Mouse (Mus musculus) megakaryocyte-erythroid progenitor cell, adult 5-6 weeks (primary cell): ENCODE results near the gene Med15. TPM values are rescaled to one million over a fixed set of nuclear protein-coding genes. Genes with fewer than 3 reads are reported as not detected.

ENCODE experiments used
- ATAC-seq: replicated peaks from 2 replicates; pipeline ENCODE4 v1.8.0; 2016; ENCODE audit warnings: mild to moderate bottlenecking, inconsistent platforms; ENCODE audit not compliant: severe bottlenecking, poor library complexity, low FRiP score, low TSS enrichment
- total RNA-seq, 2 experiments: library from RNA; stranded (forward) in 1 of 2; stranded (reverse) in 1 of 2; fragments of 200-1000, 215-1000 nt in 1 of 2; fragments of >200 nt in 1 of 2; fragmentation: Nextera tagmentation in 1 of 2; gene quantifications; 2 replicates each; pipeline ENCODE4 v1.2.3; 2014 to 2017

Med15 gene
- total RNA-seq, 2 experiments from 2014 or later = 21.5 to 102 TPM

DNA sequence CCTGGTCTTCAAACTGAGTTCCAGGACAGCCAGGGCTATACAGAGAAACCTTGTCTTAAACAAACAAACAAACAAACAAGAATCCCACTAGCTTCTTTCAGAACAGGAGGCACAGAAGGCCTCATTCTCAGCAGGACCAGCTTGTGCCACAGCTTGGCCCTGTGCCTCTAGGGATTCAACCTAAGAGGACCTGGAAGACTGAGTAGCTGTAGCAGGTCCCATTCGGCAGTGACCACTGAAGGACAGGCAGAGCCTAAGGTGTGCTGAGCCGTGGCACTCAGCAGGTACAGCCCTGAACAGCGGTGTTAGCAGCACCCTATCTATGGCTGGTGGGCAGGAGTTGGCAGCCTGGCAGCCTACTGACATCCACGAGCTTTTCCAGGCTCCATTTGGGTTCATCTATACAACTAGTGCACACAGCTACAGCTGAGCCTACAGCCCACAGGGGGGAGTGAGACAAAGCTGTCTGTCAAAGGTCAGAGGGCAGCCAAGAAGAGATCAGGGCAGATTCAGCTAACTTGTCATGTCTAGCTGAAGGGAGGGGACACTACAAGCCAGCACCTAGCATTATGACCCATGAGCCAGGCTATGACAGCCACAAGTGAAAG, 78.4 kb downstream of the Med15 start:
- ATAC-seq = no peak

DNA sequence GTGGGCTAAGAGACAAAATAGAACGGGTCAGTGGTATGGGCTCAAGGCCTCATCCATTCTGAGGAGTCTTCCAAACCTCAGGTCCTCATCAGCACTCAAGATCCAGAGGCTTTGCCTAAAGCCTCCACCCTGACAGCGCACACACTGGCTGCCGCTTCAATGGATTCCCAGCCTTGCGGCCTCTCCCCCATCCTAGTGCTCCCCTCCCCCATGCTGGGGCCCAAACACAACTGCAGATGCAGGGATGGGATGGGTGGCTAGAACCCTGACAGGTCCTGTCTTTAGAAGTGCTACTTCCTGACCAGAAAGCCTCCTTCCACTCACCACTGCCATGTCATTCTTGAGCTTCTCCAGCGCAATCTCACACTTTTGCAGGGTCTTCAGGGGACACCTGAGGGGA, 79.1 kb downstream of the Med15 start:
- ATAC-seq = no peak

DNA sequence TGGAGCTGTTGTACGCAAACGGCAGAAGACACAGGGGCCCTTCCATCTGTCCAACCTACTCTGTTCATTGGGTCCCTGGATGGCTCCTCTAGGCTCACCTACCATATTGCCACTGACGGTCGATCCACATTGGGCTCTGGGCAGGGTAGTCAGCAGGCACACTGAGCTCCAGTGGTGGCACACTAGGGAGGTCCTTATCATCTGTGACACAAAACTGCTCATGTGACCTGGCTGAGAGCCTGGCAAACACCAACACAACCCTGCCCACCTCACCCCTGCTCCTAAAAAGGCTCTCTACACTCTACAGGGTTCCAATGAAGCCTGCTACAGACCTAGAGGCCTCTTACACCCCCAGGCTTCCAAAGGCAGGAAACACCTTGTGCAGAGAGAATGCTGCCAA, 80.1 kb downstream of the Med15 start:
- ATAC-seq = peak; percentile 69

DNA sequence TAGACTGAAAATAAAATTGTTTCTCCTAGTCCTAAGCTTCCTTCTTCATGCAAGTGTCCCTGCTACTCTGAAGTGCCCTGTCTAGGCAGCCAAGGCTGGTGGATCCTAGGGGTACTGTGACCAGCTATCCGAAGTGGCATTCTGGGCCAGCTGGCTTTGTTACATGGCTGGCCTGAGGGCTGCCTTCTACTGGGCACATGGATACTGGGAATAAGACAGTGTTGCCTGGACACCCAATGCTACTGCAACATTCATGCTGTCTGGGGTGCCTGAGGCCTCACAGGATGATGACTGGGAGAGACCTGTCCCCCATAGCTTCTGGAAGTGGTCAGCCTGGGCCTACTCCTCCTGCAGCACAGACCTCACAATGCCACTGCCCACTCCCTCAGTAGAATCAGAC, 82.0 kb downstream of the Med15 start:
- ATAC-seq = no peak

DNA sequence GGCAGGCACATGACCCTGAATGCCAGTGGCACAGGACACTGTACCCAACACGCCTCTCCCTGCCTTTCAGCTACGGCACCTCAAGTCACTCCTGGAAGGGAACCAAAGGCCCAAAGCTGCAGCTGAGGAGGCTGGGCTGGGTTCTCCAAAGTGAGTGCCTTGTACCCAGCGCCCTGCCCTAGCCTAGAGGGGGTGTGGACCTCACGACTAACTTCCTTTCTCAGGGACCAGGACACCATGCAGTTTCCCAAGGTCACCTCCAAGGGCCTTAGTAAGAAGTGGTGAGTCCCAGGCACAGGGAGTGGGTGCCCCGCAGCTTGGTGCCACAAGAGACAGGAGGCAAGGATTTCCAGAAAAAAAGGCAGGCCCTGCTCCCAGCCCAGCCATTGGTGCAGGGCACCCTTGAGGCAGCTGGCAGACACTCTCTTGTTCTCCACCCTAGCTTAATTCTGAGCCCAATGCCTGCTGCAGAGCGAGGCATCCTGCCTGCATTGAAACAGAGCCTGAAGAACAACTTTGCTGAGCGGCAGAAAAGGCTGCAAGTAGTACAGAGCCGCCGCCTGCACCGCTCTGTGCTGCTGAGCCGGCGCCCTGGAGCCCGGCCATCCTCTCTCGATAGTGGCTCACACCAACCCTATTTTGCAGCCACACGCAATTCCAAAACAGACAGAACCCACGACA, 82.6 kb downstream of the Med15 start:
- no peak for ATAC-seq

DNA sequence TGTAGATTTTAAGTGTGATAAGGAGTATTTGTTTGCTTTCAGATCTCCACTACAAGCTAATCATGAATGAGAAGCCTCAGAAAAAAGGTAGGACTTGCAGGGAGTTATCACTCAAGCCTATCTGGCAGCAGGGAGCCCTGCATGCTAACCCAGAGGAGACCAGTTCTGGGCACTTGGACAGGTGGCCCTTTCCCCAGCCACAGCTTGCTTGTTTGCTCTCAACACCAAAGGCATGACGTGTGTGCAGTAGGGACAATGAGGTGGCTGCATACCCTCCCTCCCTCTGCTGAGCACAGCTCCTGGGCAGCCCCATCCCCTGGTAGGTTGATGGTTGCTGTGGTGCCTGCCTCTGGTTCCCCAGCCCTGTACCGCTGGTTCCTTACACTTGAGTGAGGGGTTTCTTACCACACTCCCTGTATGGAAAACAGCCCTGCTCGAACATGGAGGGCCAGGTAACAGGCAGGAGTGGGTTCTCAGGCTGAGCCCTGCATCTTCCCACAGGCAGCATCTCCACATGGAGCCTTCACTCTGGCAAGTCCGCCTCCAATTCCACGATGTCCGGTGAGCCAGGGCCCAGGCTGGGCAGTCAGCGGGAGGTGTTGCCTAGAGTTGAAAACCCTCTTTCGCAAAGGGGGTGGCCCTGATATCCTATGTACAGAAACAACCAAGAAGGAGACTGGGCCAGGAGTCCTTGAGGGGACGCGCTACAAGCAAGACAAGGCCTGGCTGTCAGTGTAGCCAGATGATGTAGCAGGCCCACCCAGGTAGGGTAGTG, 84.9 kb downstream of the Med15 start:
- no peak for ATAC-seq

DNA sequence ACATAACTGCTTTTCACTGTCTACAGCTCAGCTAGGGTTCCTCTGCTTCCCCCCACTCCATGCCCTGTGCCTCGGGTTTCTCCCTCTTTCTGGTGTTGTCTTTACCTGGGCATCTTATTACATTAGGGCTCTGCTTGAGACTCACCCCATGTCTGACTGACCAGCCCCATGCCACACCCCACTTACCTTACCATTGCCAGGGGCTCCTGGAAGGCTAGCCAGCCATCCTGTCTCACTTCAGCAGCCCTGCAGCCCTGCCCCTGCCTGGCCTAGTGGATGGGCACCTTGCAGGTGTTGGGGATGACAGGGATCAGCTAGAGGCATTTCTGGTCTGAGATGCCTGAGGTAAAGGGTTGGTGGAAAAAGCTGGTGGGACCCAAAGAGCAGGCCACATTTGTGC, 85.5 kb downstream of the Med15 start:
- ATAC-seq = no peak

DNA sequence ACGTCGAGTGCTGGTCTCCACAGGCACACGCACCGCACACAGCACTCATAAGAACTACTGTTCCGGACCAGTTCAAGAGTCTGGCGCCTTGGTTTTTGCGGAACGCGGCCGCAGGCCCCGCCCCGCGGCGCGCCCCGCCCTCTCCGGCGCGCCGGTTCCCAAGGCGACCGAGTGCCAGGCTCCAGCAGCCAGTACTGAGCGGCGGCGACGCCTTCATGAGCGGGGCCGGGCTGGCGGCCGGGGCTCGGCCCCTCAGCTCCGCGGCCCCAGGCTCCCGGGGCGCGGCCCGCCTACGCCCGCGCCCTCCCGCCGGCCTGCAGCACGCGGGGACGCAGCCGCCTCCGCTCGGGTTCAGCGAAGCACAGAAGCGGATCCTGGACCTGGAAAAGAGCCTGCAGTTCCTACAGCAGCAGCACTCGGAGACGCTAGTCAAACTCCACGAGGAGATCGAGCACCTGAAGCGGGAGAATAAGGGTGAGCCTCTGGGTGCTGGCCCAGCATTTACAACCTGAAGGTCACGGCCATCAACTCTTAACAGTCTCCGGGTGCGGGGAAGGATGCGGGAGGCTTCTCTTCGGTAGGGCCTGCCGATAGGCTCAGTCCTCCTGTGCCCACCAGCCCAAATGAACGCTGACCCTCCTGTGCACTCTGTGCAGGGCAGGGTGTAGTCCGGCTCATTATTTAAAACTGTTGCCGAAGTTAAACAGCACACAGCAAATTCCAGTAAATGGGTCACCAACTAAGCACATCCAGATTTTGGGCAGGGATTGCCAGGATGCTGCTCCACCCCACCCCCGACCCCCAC, 86.2 kb downstream of the Med15 start, which contains the start of gene Ccdc74a:
Gene Ccdc74a (plus strand): TSS at position 161 of the 805 bp plus-strand sequence.
- peak; percentile 81 for ATAC-seq

DNA sequence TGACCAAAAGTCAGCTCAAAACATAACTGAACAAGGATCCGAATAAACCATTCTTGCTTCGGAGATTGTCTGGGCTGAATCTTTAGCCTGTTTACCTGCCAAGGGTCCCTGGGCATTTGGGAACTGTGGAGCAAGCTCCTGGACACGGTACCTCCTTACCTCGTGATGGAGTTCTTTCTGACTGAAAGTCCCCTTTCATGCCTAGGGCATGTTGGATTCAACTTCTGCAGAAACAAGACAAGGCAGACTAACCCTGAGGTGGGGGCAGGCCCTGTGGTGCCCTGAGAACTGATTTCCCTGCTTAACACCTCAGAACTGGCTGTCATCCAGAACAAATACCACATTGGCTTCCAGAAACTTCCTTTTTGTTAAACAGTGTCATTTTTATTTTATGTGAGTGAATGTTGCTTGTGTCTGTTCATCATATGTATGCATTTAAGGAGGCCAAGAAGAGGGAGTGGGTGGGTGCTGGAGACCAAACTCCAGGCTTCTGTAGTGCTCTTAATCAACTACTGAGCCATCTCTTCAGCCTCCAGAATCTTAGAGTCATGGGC, 89.2 kb downstream of the Med15 start:
- no peak for ATAC-seq

DNA sequence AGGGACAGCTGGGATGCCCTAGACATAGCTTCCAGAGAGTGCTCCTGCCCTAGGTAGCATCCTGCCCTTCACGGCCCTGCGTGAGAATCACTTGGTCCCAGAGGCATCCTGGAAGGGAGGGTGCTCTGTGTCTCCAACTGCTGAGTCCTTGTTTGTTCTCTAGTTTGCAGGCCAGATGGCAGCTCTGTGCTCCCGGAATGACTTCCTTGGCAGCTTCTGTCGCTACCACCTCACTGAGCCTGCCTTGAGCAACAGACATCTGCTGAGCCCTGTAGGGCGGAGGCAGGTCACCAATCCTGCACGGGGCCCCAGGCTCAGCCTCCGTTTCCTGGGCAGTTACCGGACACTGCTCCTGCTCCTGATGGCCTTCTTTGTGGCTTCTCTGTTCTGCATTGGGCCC, 90.4 kb downstream of the Med15 start:
- no peak for ATAC-seq

DNA sequence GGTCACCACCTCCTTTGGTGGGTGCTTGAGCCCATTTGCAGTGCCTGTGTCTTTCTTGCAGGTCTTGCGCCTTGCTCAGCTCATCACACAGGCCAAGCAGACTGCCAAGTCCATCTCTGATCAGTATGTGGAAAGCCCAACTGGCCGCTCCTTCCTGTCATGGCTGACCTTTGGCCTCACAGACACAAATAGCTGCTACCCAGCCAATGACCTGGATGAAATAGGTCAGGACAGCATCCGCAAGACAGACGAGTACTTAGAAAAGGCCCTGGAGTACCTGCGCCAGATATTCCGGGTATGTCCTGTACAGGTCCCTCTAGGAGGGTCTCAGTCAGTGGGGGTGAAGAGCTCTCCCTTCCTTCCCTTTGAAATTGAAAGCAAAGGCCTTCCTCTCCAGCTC, 91.4 kb downstream of the Med15 start:
- no peak for ATAC-seq

DNA sequence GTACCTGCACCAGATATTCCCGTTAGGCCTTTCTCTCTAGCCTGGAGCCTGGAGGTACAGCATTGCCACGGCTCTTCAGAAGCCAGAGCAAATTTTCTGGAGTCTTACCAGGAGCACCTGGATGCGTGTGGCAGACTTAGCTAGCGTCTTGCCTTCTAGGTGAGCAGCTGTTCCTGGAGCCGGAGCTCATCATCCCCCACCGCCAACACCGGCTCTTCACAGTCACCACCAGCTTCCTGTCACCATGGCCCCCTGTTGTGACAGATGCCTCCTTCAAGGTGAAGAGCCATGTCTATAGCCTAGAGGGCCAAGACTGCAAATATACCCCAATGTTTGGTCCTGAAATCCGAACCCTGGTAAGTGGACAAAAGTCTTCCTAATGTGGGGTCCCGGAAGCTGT, 92.0 kb downstream of the Med15 start:
- no peak for ATAC-seq

DNA sequence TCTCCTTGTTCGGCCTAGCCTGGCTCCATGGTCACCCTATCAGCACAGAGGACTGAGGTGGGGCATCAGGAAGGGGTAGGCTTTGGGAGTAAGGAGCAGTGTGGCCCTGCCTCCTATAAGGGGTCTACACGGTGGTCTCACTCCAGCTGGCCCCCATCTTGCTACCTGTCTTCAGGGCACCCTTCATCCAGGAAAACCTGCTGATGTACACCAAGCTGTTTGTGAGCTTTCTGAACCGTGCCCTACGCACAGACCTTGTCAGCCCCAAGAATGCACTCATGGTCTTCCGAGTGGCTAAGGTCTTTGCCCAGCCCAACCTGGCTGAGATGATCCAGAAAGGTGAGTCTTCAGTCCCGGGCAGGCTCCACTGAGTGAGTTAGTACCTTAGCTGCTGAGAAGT, 92.7 kb downstream of the Med15 start:
- ATAC-seq = no peak

DNA sequence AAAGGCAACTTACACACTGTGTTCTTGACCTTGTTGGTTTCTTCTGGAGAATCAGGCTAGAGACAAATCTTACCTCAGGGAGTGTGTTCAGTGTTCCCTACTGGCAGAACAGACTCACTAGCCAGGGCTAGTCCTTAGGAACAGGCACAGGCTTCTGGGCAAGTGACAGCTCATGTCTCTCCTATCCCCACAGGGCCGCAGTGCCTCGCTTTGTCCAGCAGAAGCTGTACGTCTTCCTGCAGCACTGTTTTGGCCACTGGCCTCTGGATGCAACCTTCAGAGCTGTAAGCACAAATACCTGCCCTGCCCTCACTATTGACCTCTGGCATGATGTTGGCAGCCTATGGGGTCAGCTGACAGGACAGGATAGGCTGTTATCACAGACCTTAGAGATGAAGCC, 93.6 kb downstream of the Med15 start:
- no peak for ATAC-seq

DNA sequence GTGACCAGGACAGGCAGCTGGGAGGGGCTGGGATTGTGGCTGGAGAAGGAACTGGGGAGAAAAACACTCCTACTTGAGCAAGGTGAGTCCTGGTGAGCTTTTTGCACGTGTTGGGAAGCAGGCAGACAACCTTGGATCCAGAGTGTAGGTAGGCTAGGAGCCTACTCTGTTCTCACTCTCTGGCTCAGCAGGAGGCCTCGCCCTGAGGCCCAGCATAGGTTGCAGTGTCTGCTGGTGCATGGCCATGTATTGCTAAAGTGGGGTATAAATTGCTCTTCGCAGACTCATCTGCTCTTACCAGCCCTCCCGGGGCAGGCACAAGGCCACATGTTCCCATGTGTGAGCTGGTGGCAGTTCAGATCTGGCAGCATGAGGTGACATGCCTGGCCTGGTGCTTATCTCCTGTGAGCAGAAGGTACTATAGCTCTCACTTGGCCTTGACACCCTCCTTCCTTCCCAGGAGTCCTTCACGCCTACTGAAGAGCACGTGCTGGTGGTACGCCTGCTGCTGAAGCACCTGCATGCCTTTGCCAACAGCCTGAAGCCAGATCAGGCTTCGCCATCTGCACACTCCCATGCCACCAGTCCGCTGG, 94.6 kb downstream of the Med15 start:
- ATAC-seq = peak; percentile 95

DNA sequence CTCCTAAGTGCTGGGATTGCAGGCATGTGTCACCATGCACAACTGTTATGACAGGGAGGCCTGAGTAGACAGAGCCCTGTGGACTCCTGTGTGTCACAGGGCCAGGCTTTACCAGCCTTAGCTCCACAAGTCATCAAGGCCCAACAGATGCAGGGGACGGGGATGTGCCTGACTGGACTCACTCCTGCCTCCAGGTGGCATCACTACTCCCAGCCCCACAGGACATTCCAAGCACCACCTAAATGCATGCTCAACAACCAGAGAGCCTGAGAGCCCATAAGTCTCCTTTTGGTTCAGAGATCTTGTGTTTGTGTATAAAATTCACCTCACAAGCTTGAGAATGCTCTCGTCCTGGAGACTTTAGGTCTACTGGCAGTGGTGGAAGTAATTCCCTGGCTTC, 95.1 kb downstream of the Med15 start:
- 0 out of 2 replicates have a peak, but pooled peaks have one; percentile 9 for ATAC-seq

DNA sequence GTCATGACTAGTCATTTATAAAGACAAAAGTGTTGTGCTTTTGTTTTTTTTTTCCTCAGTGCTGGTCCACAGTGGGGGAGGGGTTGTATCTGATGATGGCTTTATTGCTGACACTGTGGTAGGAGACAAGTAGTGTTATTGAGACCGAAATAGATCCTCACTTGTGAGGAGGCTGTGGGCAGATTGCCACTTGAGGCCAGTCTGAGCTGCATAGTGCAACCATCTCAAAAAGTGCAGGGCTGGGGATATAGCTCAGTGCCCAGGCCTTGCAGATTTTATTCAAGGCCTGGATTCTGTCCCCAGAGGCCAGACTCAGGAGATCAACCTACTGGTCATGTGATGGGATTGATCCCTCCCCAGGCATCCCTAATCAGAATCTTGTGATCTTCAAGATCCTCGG, 95.8 kb downstream of the Med15 start:
- no peak for ATAC-seq

DNA sequence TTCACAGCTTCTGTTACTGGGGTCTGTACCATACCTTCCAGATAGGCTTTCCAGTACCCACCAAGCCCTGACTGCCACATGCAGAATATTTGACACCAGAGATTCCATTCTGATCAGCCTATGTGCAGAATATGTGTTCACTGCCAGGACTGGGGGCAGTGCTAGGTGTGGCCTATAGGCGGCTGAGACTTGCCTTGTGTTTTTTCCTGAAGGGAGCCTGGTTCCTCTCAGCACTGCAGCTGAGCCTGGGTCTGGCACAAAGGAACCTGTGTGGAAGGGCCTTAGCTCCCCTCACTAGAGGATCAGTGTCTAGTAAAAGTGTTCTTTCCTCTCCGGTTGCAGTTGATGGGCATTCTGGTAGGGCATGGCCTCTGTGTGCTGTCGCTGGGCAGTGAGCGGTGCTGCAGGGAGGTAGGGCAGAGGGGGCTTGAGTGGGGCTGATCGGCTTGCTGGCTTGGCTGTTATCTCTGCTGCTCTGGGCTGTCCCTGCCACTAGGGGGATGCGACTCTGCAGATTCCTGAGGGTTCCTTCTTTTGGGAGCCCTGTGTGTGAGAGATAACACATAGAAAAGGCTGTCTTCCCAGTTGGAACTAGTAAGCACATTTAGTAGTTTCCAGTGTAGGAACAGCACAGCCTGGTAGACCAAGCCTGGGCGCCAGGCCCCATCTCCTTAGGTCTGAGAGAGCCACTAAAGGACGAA, 99.1 kb downstream of the Med15 start:
- no peak for ATAC-seq

DNA sequence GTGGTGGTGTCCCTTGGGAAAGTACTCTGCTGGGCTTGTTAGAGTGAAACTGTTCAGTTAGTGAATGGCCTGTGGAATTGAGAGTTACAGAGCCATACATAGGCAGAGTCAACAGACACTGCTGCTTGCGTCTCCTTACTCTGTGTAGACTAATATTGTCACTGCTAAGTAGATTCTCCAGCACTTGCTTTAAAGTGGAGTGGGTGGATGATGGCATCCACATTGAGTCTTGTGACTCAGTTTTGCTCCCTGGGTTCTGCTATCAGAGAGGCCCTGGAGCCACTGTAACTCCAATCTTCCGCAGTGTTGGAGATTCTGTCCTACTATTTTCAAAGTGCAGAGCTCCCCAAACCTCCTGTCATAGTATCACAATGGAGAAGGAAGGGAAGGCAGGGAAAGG, 100.1 kb downstream of the Med15 start:
- no peak for ATAC-seq
